Mouse (Mus musculus) adrenal gland, postnatal 10 days (tissue): ENCODE data around the gene Gm47955. TPM values are rescaled to one million over a fixed set of nuclear protein-coding genes. Genes with fewer than 3 reads are reported as not detected.
"Not testable (repeated sequence)": the region's sequence is repeated elsewhere in the genome, so short reads cannot be mapped to it uniquely, and the experiment has no call there.

ENCODE experiments used
- DNase-seq: peaks from one replicate; pipeline ENCODE4 v3.0.0; 2021; ENCODE audit warnings: mixed read lengths
- long read RNA-seq, 2 experiments: library from polyadenylated mRNA; stranded (forward); transcript quantifications; one replicate each; pipeline ENCODE4 v2.0.0; 2021
- total RNA-seq, 2 experiments: library from RNA; stranded (reverse); gene quantifications; 2 replicates each; pipeline ENCODE4 v1.2.3; 2021

Gene Gm47955
- total RNA-seq = not detected
- long read RNA-seq, experiment 1 = 0 reads
- long read RNA-seq, experiment 2 = 0 reads

- DNase-seq = no peak
These were observed at the start of gene Gm47955 for GRCm38 (mm10) chr1:82959870-82960385. TSS of gene Gm47955 (plus strand) at chr1:82960286.

GRCm38 (mm10) chr1:82913025-82913424, 47.1 kb upstream of the Gm47955 start, which contains the start of gene A030005L19Rik:
TSS of gene A030005L19Rik (plus strand) at chr1:82913325.
- DNase-seq = no peak

- DNase-seq = not testable (repeated sequence)
These were observed 46.7 kb upstream of the Gm47955 start for GRCm38 (mm10) chr1:82913434-82913833.

GRCm38 (mm10) chr1:82924650-82925049, 35.4 kb upstream of the Gm47955 start, which contains the start of gene A030014E15Rik:
TSS of gene A030014E15Rik (plus strand) at chr1:82924917.
- no peak for DNase-seq

- DNase-seq = not testable (repeated sequence)
These were observed 29.5 kb upstream of the Gm47955 start for GRCm38 (mm10) chr1:82930558-82930957.

GRCm38 (mm10) chr1:82931326-82931725, 28.8 kb upstream of the Gm47955 start, which contains the start of gene Gm6217:
TSS of gene Gm6217 (minus strand) at chr1:82931399.
- DNase-seq = not testable (repeated sequence)

- no peak for DNase-seq
These were observed 21.4 kb upstream of the Gm47955 start for GRCm38 (mm10) chr1:82938666-82939065.

- not testable (repeated sequence) for DNase-seq
These were observed 17.6 kb upstream of the Gm47955 start for GRCm38 (mm10) chr1:82942505-82942904.

GRCm38 (mm10) chr1:82943295-82943694, 16.8 kb upstream of the Gm47955 start, which contains the start of gene A030003K21Rik:
TSS of gene A030003K21Rik (minus strand) at chr1:82943388.
- DNase-seq = not testable (repeated sequence)

GRCm38 (mm10) chr1:82946029-82946428, 14.1 kb upstream of the Gm47955 start:
- not testable (repeated sequence) for DNase-seq

GRCm38 (mm10) chr1:82948601-82949000, 11.5 kb upstream of the Gm47955 start:
- DNase-seq = no peak

- DNase-seq = not testable (repeated sequence)
These were observed 4.2 kb upstream of the Gm47955 start, which contains the start of gene Gm7544 for GRCm38 (mm10) chr1:82955913-82956312. TSS of gene Gm7544 (minus strand) at chr1:82956013.

- no peak for DNase-seq
These were observed 6.3 kb downstream of the Gm47955 start for GRCm38 (mm10) chr1:82966413-82966812.

- DNase-seq = peak; percentile 49
These were observed 12.0 kb downstream of the Gm47955 start for GRCm38 (mm10) chr1:82972046-82972445.

GRCm38 (mm10) chr1:82973244-82973643, 13.2 kb downstream of the Gm47955 start:
- no peak for DNase-seq

GRCm38 (mm10) chr1:82973901-82974300, 13.8 kb downstream of the Gm47955 start:
- DNase-seq = no peak

- no peak for DNase-seq
These were observed 14.3 kb downstream of the Gm47955 start for GRCm38 (mm10) chr1:82974342-82974741.

- peak; percentile 16 for DNase-seq
These were observed 15.7 kb downstream of the Gm47955 start for GRCm38 (mm10) chr1:82975750-82976149.

- no peak for DNase-seq
These were observed 17.8 kb downstream of the Gm47955 start for GRCm38 (mm10) chr1:82977840-82978239.

GRCm38 (mm10) chr1:82986738-82987137, 26.7 kb downstream of the Gm47955 start:
- DNase-seq = no peak

GRCm38 (mm10) chr1:82987530-82988198, 27.6 kb downstream of the Gm47955 start:
- DNase-seq = peak; percentile 57

- no peak for DNase-seq
These were observed 31.0 kb downstream of the Gm47955 start for GRCm38 (mm10) chr1:82991062-82991461.

GRCm38 (mm10) chr1:82991596-82991995, 31.5 kb downstream of the Gm47955 start:
- DNase-seq = no peak
